Comparison of ENCODE assay signal across 8 mouse cellular contexts in genomic region chrX:139870300-139870711, GRCm38 (mm10). TPM values are rescaled to one million over a fixed set of nuclear protein-coding genes. Genes with fewer than 3 reads are reported as not detected.
DNase-seq lines count a peak whose midpoint lies in the region; ATAC-seq lines count a peak whose summit lies in the region.

No protein-coding gene starts in this region.

- DNase-seq in cerebellum, adult 18-20 months = peak; percentile 6 to 14
- no peak for DNase-seq in cerebellum, postnatal 4 days (ENCODE audit: low spot score in 2 of 2)
- peak; percentile 8 to 34 for DNase-seq in cerebellum, postnatal 10 days
- DNase-seq in gastrocnemius, postnatal 10 days = peak; percentile 27
- DNase-seq in liver, embryonic 13.5 days = peak; percentile 10
- DNase-seq in T-cell, adult 2 months (ENCODE audit: low spot score) = no peak

- peak overlapping the region; percentile 69; the same call in 1 of the 2 replicates for H3K9ac ChIP-seq in hindbrain, embryonic 16.5 days (ENCODE audit: low read depth, low read length)
- no peak overlapping the region for H3K9ac ChIP-seq in liver, embryonic 13.5 days
- no peak overlapping the region for H3K9ac ChIP-seq in neural tube, embryonic 12.5 days

- peak; percentile 23 for ATAC-seq in hindbrain, embryonic 16.5 days
- ATAC-seq in liver, embryonic 13.5 days (ENCODE audit: low read depth) = peak; percentile 52
- peak; percentile 13; the same call in 1 of the 2 replicates for ATAC-seq in neural tube, embryonic 12.5 days (ENCODE audit: low FRiP score, low read depth)

- 17% methylated on average over 15 of the region's 15 CpGs for WGBS in hindbrain, embryonic 16.5 days
- 20% methylated on average over 15 of the region's 15 CpGs for WGBS in liver, embryonic 13.5 days (ENCODE audit: insufficient replicate concordance)
- WGBS in neural tube, embryonic 12.5 days = 27% methylated on average over 15 of the region's 15 CpGs

- no peak overlapping the region for H3K27ac ChIP-seq in hindbrain, embryonic 16.5 days (ENCODE audit: low read depth, low read length)
- H3K27ac ChIP-seq in liver, embryonic 13.5 days = no peak overlapping the region
- H3K27ac ChIP-seq in neural tube, embryonic 12.5 days = no peak overlapping the region

- H3K36me3 ChIP-seq in hindbrain, embryonic 16.5 days (ENCODE audit: control insufficient read depth, insufficient read depth, low read length) = no peaks in the 10 kb centered on the region
- H3K36me3 ChIP-seq in liver, embryonic 13.5 days = no peaks in the 10 kb centered on the region
- H3K36me3 ChIP-seq in neural tube, embryonic 12.5 days = no peaks in the 10 kb centered on the region

- H3K4me2 ChIP-seq in hindbrain, embryonic 16.5 days (ENCODE audit: low read length) = peak overlapping the region; percentile 70
- peak overlapping the region; percentile 79 for H3K4me2 ChIP-seq in liver, embryonic 13.5 days
- H3K4me2 ChIP-seq in neural tube, embryonic 12.5 days (replicated peaks) = peak overlapping the region; percentile 67

- no peaks in the 10 kb centered on the region for H3K4me1 ChIP-seq in hindbrain, embryonic 16.5 days (ENCODE audit: control insufficient read depth, insufficient read depth, low read depth, low read length)
- 0 out of 2 replicates have a peak, but pooled peaks cover 6% of the 10 kb centered on the region for H3K4me1 ChIP-seq in liver, embryonic 13.5 days (replicated peaks)
- H3K4me1 ChIP-seq in neural tube, embryonic 12.5 days = no peaks in the 10 kb centered on the region

- H3K27me3 ChIP-seq in hindbrain, embryonic 16.5 days (replicated peaks; ENCODE audit: control insufficient read depth, insufficient read depth, low read length) = 0 out of 2 replicates have a peak, but pooled peaks cover 2% of the 10 kb centered on the region
- no peaks in the 10 kb centered on the region for H3K27me3 ChIP-seq in liver, embryonic 13.5 days
- no peaks in the 10 kb centered on the region for H3K27me3 ChIP-seq in neural tube, embryonic 12.5 days (replicated peaks)

- H3K4me3 ChIP-seq in hindbrain, embryonic 16.5 days (ENCODE audit: low read length) = peak overlapping the region; percentile 64
- H3K4me3 ChIP-seq in liver, embryonic 13.5 days (replicated peaks) = peak overlapping the region; percentile 63
- H3K4me3 ChIP-seq in neural tube, embryonic 12.5 days = peak overlapping the region; percentile 59

- H3K9me3 ChIP-seq in hindbrain, embryonic 16.5 days (ENCODE audit: control insufficient read depth, low read length) = no peaks in the 10 kb centered on the region
- H3K9me3 ChIP-seq in liver, embryonic 13.5 days (replicated peaks) = no peaks in the 10 kb centered on the region
- no peaks in the 10 kb centered on the region for H3K9me3 ChIP-seq in neural tube, embryonic 12.5 days

RNA-seq across cellular contexts. Expression of gene Morc4, which starts 1.2 kb away (rescaled TPM):
- total RNA-seq in gastrocnemius, postnatal 10 days (2021) = 10 to 100 TPM; 18.9 to 19.8 TPM
- polyA plus RNA-seq in hindbrain, embryonic 16.5 days (2015; fragmentation: Nextera tagmentation; extraction: Ambion mirVana) = 2.6 and 5.3 TPM in 2 replicates
- polyA plus RNA-seq in liver, embryonic 13.5 days (2015; fragmentation: Nextera tagmentation; extraction: Ambion mirVana) = 11.3 and 15.0 TPM in 2 replicates
- 7.2 and 8.2 TPM in 2 replicates for polyA plus RNA-seq in neural tube, embryonic 12.5 days (2016; fragmentation: Nextera tagmentation; extraction: Ambion mirVana)

Comparison
In these comparisons a context has a peak if more than half of its experiments do, and no peak if none do; other contexts are left out.
1. DNase-seq: peak in cerebellum, adult 18-20 months (2 of 2), cerebellum, postnatal 10 days (2 of 2), gastrocnemius, postnatal 10 days (single experiment) and liver, embryonic 13.5 days (single experiment); none in cerebellum, postnatal 4 days (0 of 2) and T-cell, adult 2 months (single experiment).
2. Peak in every context shown above with its lines, with median percentiles within 50 percentile points of each other: ATAC-seq, H3K4me2 ChIP-seq and H3K4me3 ChIP-seq.